Mouse (Mus musculus): Measurements from ENCODE around the gene Rgs14.

The Rgs14 gene

DNA sequence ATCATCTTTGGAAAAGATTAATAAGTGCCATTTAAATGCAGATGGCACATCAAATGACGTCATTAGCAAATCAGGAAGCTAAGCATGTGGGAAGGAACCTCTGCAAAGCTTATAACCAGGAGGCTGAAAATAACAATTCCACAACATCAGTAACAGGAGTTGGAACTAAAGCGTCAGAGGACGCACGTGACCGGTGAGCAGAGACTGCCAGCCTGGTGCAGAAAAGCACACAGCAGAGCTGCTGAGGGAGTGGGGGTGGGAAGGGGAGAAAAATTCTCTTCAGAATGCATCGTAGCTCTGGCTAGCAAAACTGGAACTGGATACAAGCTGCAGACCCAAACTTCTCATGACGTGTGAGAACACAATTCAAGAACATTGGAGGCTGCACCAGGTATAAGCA is 25.2 kb upstream of the Rgs14 start:
- DNase-seq (ENCODE audit: low read depth, low spot score), result no peak

DNA sequence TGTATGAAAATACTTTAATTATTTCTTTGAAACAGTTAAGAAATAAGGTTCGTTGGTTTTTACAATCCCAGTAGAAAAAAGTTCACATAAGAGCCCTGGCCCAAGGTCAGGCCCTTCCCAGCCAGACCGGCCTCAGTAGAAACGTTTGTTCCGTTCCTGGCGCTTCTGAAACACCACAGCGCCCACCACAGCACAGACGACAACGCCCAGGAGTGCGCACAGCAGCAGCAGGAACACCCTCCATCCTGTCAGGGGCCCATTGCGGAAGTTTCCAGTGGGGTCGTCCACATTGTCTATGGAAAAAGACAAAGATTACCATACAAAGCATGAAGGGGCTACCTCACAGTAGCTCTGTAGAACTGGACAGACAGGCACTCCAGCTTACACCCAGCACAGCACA is 22.8 kb upstream of the Rgs14 start:
- DNase-seq (ENCODE audit: low read depth, low spot score), result no peak

DNA sequence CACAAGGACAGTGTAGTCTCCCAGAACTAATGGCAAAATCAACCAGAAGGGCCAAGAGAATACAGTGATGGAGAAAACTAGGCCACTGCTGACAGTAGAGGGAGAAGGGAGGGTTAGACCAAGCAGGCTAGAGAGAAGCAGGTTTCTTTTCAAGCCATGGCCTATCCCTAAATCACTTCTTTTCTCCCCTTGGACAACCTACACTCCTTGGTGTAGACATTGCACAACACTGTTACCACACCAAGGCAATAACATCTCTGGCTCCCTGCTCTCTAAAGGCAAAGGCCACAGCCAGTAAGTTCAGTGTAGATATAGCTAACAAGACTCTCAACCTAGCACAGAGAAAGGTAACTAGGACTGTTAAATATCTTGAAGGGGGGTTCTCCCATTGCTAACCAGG is 8.4 kb upstream of the Rgs14 start:
- no peak for DNase-seq (ENCODE audit: low read depth, low spot score)

DNA sequence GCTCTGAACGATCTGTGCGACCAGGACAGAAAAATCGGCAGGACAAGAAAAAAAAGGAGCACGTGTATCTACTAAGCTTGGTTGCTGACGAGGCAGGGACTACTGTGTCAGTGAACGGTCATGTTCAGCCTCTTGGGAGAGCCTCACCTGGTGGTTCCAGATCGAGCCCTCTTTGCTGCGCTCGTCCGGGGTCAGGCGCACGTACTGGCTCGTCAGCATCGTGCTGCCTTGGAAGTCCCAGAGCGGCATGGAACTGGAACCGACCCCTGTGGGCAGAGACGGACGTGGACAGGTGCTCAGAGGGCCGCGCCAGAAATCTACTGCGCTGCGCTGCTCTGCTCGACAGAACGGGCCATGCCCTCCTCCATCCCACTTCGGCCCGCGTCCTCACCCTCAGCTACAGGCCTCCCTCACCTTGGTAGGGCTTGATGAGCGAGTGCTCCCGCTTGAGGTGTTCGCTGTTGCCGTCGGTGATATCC is 7.5 kb upstream of the Rgs14 start:
- no peak for DNase-seq (ENCODE audit: low read depth, low spot score)

DNA sequence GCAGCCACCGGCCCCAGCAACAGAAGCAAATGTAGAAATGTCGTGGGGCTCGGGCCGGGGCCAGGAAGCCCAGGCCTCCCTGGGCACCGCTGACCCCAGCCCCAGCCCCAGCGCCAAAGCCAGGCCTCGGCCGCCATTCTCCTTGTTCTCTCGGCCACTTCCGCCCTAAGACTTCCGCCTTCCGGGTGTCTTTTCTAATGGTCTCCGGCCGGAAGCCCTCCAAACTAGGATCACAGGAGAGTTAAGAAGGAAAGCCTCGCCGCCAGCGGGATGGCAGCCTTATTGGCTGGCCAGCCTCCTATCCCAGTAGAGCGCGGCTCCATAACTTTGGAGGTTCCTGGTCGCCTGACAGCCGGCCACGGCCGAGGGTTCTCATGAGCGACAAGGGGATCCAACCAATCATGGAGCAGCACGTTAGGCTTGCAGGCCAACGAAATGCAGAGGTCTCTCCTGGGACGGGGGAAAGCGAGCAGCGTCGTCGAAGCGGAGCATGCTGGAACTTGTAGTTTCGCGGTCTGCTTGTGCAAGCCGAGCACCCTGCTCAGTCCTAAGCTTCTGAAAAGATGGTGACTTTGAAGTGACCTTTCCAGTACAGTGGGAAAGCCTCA is 7.0 kb upstream of the Rgs14 start, which contains the start of gene Lman2:
Gene Lman2, minus strand, starts transcription at position 331 of the 608 bp plus-strand sequence.
- DNase-seq (ENCODE audit: low read depth, low spot score), result peak; percentile 100

DNA sequence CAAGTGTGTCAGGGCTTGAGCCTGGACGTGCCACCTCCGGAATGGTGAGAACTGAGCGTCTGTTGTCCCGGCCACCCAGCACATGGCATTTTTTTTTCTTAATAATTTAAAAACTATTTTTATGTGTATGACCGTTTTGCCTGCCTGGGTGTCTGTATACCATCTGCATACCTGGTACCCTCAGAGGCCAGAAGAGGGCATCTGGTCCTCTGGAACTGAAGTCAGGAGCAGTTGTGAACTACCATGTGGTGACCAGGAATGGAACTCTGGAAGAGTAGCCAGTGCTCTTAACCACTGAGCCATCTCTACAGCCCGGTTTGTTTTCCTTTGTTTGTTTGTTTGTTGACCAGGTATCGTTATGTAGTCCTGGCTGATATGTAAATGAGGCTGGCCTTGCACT is 1.1 kb upstream of the Rgs14 start:
- DNase-seq (ENCODE audit: low read depth, low spot score), result no peak

DNA sequence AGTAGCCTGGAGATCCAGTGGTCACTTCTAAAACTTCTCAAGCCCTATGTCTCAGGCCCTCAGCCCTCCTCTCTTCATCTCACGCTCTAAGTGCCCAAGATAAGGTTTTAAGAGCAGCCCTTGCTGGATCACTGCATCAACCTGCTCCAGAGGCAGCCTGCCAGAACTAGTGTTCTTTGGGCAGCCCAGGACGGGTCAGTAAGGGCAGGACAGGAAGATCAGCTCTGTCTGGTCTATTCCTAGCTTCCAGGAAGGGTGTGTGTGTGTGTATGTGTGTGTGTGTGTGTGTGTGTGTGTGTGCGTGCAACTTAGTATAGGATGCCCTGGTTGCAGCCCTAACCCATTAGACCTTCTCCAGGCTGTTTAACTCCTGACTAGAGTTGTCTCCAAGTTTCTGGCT is 702 bp downstream of the Rgs14 start:
- no peak for DNase-seq (ENCODE audit: low read depth, low spot score)

DNA sequence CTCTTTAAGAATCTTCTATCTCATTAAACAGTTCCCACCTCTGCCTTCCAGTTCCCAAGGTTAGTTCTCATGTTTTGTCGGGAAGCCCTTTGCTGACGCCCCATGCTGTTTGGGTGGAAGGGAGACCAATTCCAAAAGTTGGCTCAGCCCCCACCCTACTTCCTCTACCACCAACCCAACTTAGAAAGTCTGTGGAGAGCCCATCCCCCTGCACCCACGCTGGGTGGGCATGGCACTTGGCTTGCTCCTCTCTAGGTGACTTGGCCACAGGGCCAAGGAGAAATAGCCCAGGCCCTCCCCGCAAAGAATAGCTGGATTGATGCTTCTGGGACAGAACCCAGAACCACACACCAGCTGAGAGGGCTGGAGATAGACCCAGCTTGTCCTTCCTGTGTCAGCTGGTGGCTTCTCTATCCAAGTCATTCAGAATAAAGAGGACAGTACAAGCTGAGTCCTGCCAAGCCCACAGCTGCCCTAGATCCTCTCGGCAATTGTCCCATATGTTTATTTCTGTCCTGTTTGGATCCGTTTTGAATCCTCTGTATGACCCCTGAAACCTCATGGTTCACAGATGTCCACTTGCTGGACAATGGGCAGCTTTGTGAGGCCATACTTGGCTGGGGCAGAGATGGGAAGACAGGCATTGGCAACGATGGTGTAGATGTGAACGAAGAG is 1.6 kb downstream of the Rgs14 start:
- no peak for DNase-seq (ENCODE audit: low read depth, low spot score)

DNA sequence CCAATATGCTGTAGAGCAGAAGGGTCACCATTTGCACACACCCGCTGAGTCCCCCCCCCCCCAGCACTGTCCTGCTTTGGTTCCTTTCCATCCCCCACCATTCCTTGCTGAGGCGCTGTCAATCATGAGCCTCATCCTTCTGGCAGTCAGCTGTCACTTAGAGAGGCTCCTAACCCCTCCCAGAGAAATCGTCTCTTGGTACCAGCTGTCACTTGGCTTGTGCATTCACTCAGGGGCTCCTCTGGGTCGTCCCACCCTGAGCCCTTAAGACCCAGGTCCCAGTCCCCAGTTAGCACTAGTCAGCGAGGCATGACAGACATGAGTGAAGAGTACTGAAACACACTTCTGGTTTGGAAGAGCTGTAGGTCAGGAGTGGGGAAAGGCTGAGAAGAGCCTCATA is 2.2 kb downstream of the Rgs14 start:
- no peak for DNase-seq (ENCODE audit: low read depth, low spot score)

DNA sequence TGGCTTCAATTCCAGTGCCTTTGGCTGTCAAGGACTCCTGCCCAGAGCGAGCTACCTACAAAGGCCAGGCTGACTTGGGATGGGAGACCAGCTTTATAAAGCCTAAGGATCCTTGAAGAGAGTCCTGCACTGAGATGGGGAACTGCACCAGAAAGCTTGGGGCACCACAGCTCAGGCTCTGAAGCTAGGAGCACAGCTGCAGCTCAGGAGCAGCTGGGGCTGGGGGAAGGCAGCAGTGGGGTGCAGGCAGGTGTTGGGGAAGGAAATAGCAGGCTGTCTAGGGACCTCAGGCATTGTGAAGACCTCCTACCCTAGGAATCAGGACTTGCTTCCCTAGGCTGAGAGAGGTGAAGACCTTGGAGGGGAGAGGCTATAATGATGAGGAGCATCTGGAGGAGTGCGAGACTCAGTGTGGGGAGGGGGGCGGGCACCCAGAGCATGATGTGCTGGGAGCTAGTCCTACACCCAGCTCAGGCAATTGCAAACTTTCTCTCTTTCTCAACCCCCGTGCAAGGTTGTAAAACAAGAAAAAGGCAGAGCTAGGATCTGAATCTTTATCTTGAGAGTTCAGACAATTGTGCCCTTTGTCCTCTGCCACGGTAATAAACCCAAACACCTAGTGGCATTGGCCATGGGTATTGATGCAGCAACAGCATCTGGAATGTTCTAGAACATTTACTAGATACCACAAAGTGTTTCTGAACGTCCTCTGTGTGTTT is 4.8 kb downstream of the Rgs14 start:
- DNase-seq (ENCODE audit: low read depth, low spot score), result no peak

DNA sequence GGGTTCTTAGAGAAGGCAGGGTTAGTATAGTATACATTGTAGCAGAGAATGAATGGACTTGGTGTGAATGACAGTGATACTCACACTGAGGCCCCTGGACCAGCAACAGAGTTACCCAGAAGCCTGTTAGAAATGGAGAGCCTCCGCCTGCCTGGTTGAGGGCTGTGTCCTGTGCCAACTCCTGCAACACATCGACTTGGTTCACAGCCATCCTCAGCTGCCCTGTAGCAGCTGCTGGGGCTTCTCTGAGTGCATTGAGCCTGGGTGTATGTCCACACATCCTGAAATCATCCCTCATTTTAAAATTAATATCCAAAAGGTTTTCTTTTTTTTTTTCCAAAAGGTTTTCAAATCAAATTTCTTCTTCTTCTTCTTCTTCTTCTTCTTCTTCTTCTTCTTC is 6.3 kb downstream of the Rgs14 start:
- DNase-seq (ENCODE audit: low read depth, low spot score), result no peak

DNA sequence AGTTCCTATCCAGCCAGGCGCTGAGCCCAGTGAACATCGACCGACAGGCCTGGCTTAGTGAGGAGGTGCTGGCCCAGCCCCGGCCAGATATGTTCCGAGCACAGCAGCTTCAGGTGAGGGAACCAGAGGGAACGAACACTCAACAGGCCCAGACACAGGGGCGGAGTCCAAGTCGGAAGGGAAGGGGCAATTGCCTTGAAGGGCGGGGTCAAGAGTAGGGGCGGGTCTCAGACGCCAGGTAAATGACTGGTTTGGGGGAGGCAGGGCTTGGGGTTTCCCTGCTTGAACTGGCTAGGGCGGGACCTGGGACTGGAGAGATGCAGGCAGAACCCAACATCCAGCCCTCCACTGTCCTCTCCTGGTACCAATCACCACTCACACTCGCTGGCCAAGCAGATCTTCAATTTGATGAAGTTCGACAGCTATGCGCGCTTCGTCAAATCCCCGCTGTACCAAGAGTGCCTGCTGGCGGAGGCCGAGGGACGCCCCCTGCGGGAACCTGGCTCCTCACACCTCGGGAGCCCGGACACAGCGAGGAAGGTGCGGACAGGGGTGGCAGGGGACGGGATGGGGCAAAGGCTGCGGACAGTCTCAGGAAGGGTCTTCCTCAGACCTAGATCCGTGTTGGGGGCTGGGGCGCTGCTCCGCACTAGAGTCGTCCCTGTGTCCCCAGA is 9.5 kb downstream of the Rgs14 start:
- DNase-seq (ENCODE audit: low read depth, low spot score), result peak; percentile 91

DNA sequence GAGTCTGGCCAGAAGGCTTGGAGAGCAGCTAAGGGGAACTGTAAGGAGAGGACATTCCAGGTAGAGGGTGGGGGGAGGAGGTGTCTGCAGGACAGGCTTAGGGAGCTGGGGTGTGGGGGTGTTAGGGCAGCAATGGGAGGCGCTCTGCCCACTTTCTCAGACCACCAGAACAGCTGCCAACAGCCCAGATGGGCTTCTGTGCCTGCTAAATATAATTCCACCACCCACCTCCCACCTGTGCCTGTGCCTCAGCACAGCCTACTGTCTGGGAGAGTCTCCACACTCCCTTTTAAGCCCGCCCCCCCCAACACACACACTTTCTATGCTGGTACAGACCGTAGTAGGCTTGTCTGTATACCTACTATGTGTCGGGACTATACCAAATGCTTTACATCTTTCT is 12.3 kb downstream of the Rgs14 start:
- DNase-seq (ENCODE audit: low read depth, low spot score), result no peak

DNA sequence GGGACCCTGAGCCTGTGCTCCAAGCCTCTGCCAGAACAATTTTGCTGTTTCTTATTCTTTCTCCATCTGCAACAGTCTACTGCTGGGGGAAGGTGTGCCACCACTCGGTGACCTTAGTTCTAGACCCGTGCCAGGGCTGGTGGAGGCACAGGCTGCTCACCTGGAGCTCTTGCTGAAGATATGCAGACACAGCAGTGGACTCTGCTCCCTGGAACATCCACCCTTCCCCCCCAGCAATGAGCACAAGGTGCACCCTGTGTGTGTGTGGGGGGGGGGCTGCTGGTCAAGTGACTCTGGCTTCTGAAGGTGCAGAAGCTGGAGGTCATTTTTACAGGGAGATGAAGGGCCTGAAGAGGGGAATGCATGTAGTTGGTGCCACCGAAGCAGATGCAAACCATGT is 21.1 kb downstream of the Rgs14 start:
- no peak for DNase-seq (ENCODE audit: low read depth, low spot score)

DNA sequence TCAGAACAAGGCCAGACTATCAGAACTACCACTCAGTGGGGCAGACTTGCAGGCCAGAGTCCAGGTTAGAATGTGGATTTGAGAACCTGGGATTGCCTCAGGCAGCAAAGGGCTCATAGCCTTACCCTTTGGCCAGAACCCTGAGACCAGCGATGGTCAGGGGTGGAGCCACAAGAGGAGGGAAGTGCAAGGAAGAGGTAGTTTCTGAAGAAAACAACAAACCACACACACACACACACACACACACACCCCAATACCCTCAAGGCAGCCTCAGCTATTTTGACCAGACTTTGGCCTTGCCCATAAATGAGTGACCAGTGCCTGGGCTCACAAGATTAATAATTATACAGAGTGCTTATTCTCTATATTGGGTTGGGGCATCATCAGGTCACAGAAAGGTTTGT is 22.1 kb downstream of the Rgs14 start:
- no peak for DNase-seq (ENCODE audit: low read depth, low spot score)

DNA sequence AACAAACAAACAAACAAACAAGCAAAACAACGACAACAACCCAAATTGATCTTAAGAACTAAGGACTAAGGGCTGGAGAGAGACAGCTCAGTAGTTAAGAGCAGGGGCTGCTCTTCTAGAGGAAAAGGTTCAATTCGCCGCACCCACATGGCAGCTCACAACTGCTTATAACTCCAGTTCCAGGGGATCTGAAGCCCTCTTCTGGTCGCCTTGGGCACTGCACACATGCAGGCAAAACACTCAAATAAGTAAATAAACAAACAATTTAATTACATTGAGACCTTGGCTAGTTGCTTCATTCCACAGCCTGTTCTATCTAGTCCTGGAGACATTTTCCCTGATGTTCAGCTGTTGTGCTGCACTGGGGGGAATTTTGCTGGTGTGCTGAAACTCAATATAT is 23.4 kb downstream of the Rgs14 start:
- DNase-seq (ENCODE audit: low read depth, low spot score), result peak; percentile 85

DNA sequence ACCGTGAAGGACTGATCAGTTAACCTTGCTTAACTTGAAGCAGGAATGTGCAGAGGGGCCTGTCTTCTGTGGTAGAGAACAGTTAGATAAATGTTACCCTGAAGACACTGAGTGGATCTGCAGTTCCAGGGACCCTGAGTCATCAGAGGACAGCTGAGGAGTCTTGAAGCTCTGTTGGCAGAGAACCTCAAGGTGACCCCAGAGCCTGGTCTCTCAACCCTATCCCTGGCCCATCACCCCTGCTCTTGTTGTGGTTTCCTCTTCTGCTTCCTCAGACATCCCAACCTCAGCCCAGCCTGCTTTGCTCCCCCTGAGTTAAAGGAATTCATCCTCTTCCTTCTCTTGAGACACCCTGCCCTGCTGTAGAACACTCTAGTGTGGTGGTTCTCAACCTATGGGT is 28.6 kb downstream of the Rgs14 start, which contains the start of gene Slc34a1:
Gene Slc34a1, plus strand, starts transcription at position 100 of the 400 bp plus-strand sequence.
- DNase-seq (ENCODE audit: low read depth, low spot score), result no peak

DNA sequence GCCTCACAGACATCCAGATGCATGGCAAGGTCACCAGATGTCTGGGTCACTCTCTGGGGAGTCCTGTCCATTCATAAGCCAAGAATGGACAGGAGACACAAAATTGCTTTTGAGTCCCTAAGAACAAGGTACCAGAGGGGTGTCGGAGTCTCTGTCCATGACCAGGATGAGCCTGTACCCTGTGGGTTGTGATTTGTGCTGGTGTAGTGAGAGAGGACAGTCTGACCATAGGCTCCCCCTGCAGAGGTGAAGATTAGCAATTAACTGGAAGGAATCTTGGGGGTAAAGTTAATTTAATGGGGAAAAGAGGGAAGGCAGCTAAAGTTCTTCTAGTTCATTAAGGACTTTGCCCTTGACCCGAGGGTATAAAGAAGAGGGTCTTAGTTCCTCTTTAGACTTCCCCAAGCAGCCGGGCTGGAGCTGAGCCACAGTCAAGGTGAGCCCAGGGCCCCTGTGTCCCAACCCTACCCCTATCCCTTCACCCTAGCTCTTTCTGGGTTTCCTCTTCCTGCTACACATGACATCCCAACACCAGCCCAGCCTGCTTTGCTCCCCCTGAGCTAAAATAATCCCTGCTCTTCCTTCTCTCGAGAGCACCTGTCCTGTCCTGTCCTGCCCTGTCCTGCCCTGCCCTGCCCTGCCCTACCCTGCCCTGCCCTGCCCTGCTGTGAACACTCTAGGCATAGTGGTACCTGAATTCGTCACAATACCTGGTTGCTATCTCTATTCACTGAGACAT is 29.9 kb downstream of the Rgs14 start:
- DNase-seq (ENCODE audit: low read depth, low spot score), result no peak

DNA sequence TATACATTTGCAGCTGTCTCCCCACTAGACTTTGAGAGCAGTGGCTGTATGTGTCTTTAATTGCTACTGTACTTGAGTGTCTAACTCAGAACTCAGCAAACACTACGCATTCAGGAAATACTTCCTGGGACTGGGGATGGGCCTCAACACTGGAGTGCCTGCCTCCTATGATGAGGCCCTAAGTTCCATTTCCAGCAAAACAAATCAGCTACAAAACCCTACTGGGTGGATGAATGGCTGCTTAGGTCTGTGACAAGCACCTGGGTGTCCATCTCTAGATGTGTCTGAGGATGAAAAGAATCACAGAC is 30.5 kb downstream of the Rgs14 start:
- DNase-seq (ENCODE audit: low read depth, low spot score), result no peak

DNA sequence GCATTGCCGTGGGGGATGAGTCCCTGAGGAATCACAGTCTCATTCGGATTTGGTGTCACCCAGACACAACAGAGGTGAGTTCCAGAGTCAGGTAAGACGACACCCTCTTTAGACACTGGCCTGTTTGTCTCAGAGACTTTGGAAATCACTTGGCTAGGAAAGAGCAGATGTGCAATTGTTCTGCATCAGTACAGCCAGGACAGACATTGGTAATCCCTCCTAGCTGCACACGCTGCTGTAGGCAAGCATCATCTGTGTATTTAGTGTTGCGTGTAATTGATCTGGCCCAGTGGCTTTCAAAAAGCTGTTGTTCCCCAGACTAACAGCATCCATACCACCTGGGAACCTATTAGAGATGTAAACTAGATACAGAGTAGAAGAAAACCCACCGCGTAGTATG is 33.7 kb downstream of the Rgs14 start:
- no peak for DNase-seq (ENCODE audit: low read depth, low spot score)

DNA sequence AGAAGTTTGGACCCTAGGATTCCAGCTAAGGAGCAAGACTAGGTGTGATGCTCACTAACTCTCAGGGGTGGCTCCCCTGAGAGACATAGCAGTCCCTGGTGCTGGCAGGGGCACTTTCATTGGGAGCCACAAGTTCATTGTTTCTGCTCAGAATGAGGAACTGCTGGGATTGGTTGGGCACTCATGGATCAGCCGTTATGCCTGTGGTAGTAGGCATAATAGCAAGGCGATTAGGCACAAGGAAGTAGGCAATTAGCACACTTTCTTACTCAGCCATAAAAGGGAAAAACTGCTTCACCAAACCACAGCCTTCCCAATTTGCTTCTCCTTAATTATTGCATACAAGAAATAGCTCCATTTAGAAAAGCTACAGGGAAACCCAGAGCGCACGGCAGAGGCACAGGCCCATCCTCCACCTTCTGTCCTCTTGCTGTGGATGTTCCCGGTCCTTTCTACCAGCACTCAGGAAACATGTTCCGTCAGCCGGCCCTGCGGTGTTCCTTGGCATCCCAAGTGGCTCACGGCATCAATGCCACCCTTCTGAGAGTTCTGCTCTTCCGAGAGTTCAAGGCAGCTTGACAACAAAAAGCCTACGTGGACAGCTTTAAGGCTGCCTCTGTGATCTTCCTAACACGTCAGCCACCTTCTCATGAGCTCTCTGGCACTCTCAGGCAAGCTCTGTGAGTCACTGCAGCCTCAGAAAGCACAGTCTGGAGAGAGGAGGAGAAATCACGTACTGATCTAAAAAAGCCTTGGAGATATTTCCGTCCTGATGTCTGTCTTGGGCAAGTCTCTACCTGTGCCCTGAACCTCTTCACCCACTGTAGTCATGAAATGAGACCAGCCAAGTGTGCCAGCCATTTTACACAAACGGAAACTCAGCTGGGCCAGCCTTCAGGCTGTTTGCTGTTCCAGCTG is 34.7 kb downstream of the Rgs14 start:
- DNase-seq (ENCODE audit: low read depth, low spot score), result no peak
